Mouse (Mus musculus) midbrain, embryonic 11.5 days (tissue): ENCODE data around the gene Tmem104. TPM values are rescaled to one million over a fixed set of nuclear protein-coding genes. Genes with fewer than 3 reads are reported as not detected.

Experiments used
- ATAC-seq: fragments of 200-750 bp; cut with Nextera tagmentation; 2 replicates; pipeline ENCODE4 v1.8.0; 2017; ENCODE audit warnings: moderate TSS enrichment, moderate library complexity; ENCODE audit not compliant: low FRiP score
- DNase-seq: peaks from one replicate; pipeline ENCODE4 v3.0.0; 2015; ENCODE audit warnings: low spot score; ENCODE audit errors: missing footprints
- H3K27ac ChIP-seq: fragments of 300-500 bp; sonication (generic); 2 replicates; pipeline ENCODE4 v1.5.1; 2014; ENCODE audit warnings: low read depth, low read length
- H3K27me3 ChIP-seq: fragments of 300-500 bp; sonication (generic); 2 replicates; pipeline ENCODE4 v1.6.1; 2014; ENCODE audit warnings: mild to moderate bottlenecking, low read length, moderate library complexity, mixed read lengths; ENCODE audit not compliant: control insufficient read depth, insufficient read depth
- H3K36me3 ChIP-seq: fragments of 300-500 bp; sonication (generic); 2 replicates; pipeline ENCODE4 v1.6.1; 2014; ENCODE audit warnings: mild to moderate bottlenecking, low read length, moderate library complexity, mixed read lengths; ENCODE audit not compliant: control insufficient read depth, insufficient read depth
- H3K4me1 ChIP-seq: fragments of 300-500 bp; sonication (generic); 2 replicates; pipeline ENCODE4 v1.6.1; 2014; ENCODE audit warnings: low read length; ENCODE audit not compliant: control insufficient read depth, insufficient read depth
- H3K4me2 ChIP-seq: fragments of 300-500 bp; sonication (generic); 2 replicates; pipeline ENCODE4 v1.6.1; 2014; ENCODE audit warnings: mild to moderate bottlenecking, moderate library complexity
- H3K4me3 ChIP-seq: fragments of 300-500 bp; sonication (generic); 2 replicates; pipeline ENCODE4 v1.5.1; 2014; ENCODE audit warnings: low read depth, low read length
- H3K9ac ChIP-seq: fragments of 300-500 bp; sonication (generic); 2 replicates; pipeline ENCODE4 v1.6.1; 2014; ENCODE audit warnings: low read length
- H3K9me3 ChIP-seq: fragments of 300-500 bp; sonication (generic); 2 replicates; pipeline ENCODE4 v1.6.1; 2016; ENCODE audit warnings: low read length; ENCODE audit not compliant: control insufficient read depth
- WGBS: fragments of 180-500 bp; shearing (Covaris S2); extraction: QIAGEN DNeasy Blood & Tissue Kit; methylation state at CpG from one replicate; pipeline ENCODE4 v1.1.7; 2014; 5-methylcytosine and 5-hydroxymethylcytosine counted together
- polyA plus RNA-seq: library from polyadenylated mRNA; unstranded; fragments of >200 nt; fragmentation: Nextera tagmentation; extraction: Ambion mirVana; gene quantifications from 2 replicates; pipeline ENCODE4 v1.2.1, GENCODE M21; 2014

Gene Tmem104
- polyA plus RNA-seq, 1 experiment from 2014 or later = 9.2 TPM

- WGBS = 86% methylated on average over 7 of the region's 7 CpGs
- Histone ChIP-seq H3K27me3 (no peaks in the 10 kb centered on the region), H3K4me1 (peaks cover 20% of the 10 kb centered on the region), H3K27ac (no peak overlapping the region), H3K36me3 (no peaks in the 10 kb centered on the region), H3K9me3 (no peaks in the 10 kb centered on the region), H3K9ac (no peak overlapping the region), H3K4me2 (no peak overlapping the region), H3K4me3 (no peak overlapping the region)
- no peak for ATAC-seq
- DNase-seq = no peak
Measured at GRCm38 (mm10) chr11:115274178-115274577, 86.9 kb downstream of the Tmem104 start.

GRCm38 (mm10) chr11:115274771-115275170 is 87.5 kb downstream of the Tmem104 start:
- H3K4me2 ChIP-seq = no peak overlapping the region
- H3K36me3 ChIP-seq = no peaks in the 10 kb centered on the region
- 90% methylated on average over 6 of the region's 6 CpGs for WGBS
- ATAC-seq (no peak), DNase-seq (no peak)
- H3K27me3 ChIP-seq = no peaks in the 10 kb centered on the region
- H3K27ac ChIP-seq = no peak overlapping the region
- no peaks in the 10 kb centered on the region for H3K9me3 ChIP-seq
- H3K9ac ChIP-seq = no peak overlapping the region
- peaks cover 20% of the 10 kb centered on the region for H3K4me1 ChIP-seq
- H3K4me3 ChIP-seq = no peak overlapping the region

- Histone ChIP-seq H3K4me3 (no peak overlapping the region), H3K4me1 (peaks cover 17% of the 10 kb centered on the region), H3K27me3 (no peaks in the 10 kb centered on the region), H3K9ac (no peak overlapping the region), H3K36me3 (no peaks in the 10 kb centered on the region), H3K4me2 (no peak overlapping the region), H3K27ac (no peak overlapping the region), H3K9me3 (no peaks in the 10 kb centered on the region)
- ATAC-seq (no peak), DNase-seq (no peak)
- WGBS = 89% methylated on average over 6 of the region's 6 CpGs
Measured at GRCm38 (mm10) chr11:115275509-115275908, 88.2 kb downstream of the Tmem104 start.

- H3K27ac ChIP-seq = no peak overlapping the region
- WGBS = 69% methylated on average over 3 of the region's 3 CpGs
Measured at GRCm38 (mm10) chr11:115275954-115276353, 88.7 kb downstream of the Tmem104 start.

GRCm38 (mm10) chr11:115276780-115277603 is 89.7 kb downstream of the Tmem104 start, which contains the start of gene Fdxr:
Gene Fdxr, minus strand, starts transcription at chr11:115277050.
- DNase-seq (peak; percentile 100), ATAC-seq (peak; percentile 95)
- H3K27me3 ChIP-seq = no peaks in the 10 kb centered on the region
- peaks cover 17% of the 10 kb centered on the region for H3K4me1 ChIP-seq
- peak within 1 kb of the TSS; percentile 45 for H3K4me3 ChIP-seq
- H3K9ac ChIP-seq = peak within 1 kb of the TSS; percentile 77
- H3K9me3 ChIP-seq = no peaks in the 10 kb centered on the region
- H3K27ac ChIP-seq = peak within 1 kb of the TSS; percentile 38
- no peaks in the 10 kb centered on the region for H3K36me3 ChIP-seq
- peak within 1 kb of the TSS; percentile 69 for H3K4me2 ChIP-seq
- under 1% methylated on average over 42 of the region's 42 CpGs for WGBS

More at GRCm38 (mm10) chr11:115275954-115276353, 88.7 kb downstream of the Tmem104 start:
- H3K4me1 ChIP-seq = peaks cover 17% of the 10 kb centered on the region
- ATAC-seq = no peak
- H3K9me3 ChIP-seq = no peaks in the 10 kb centered on the region
- no peaks in the 10 kb centered on the region for H3K36me3 ChIP-seq
- no peaks in the 10 kb centered on the region for H3K27me3 ChIP-seq
- H3K9ac ChIP-seq = peak overlapping the region; percentile 77
- no peak for DNase-seq
- peak overlapping the region; percentile 67 for H3K4me2 ChIP-seq
- peak overlapping the region; percentile 45 for H3K4me3 ChIP-seq

- Histone ChIP-seq H3K36me3 (no peaks in the 10 kb centered on the region), H3K27me3 (no peaks in the 10 kb centered on the region), H3K4me1 (peaks cover 17% of the 10 kb centered on the region), H3K27ac (peak overlapping the region; percentile 30; the same call in 1 of the 2 replicates), H3K9me3 (no peaks in the 10 kb centered on the region), H3K4me2 (peak overlapping the region; percentile 69), H3K9ac (peak overlapping the region; percentile 58), H3K4me3 (peak overlapping the region; percentile 45)
- DNase-seq (no peak), ATAC-seq (no peak)
- 19% methylated on average over 7 of the region's 7 CpGs for WGBS
Measured at GRCm38 (mm10) chr11:115277604-115277975, 90.3 kb downstream of the Tmem104 start.

- WGBS = 73% methylated on average over 6 of the region's 6 CpGs
- H3K4me2 ChIP-seq = peak overlapping the region; percentile 69
Measured at GRCm38 (mm10) chr11:115278176-115278575, 90.9 kb downstream of the Tmem104 start.

GRCm38 (mm10) chr11:115279726-115280125 is 92.4 kb downstream of the Tmem104 start:
- H3K36me3 ChIP-seq = no peaks in the 10 kb centered on the region
- no peak overlapping the region for H3K27ac ChIP-seq
- WGBS = 57% methylated on average over 1 of the region's 1 CpGs
- H3K4me1 ChIP-seq = peaks cover 17% of the 10 kb centered on the region
- no peak overlapping the region for H3K4me3 ChIP-seq
- H3K27me3 ChIP-seq = no peaks in the 10 kb centered on the region
- ATAC-seq (no peak), DNase-seq (no peak)
- H3K9me3 ChIP-seq = no peaks in the 10 kb centered on the region
- H3K9ac ChIP-seq = no peak overlapping the region
- no peak overlapping the region for H3K4me2 ChIP-seq

More at GRCm38 (mm10) chr11:115278176-115278575, 90.9 kb downstream of the Tmem104 start:
- H3K4me3 ChIP-seq = 0 out of 2 replicates have a peak overlapping the region, but pooled peaks have one; percentile 45
- no peak for ATAC-seq
- no peaks in the 10 kb centered on the region for H3K9me3 ChIP-seq
- no peak for DNase-seq
- no peaks in the 10 kb centered on the region for H3K27me3 ChIP-seq
- no peaks in the 10 kb centered on the region for H3K36me3 ChIP-seq
- peaks cover 17% of the 10 kb centered on the region for H3K4me1 ChIP-seq
- no peak overlapping the region for H3K27ac ChIP-seq
- H3K9ac ChIP-seq = no peak overlapping the region

- no peaks in the 10 kb centered on the region for H3K36me3 ChIP-seq
- no peaks in the 10 kb centered on the region for H3K27me3 ChIP-seq
- no peak for ATAC-seq
- H3K9me3 ChIP-seq = no peaks in the 10 kb centered on the region
- H3K4me2 ChIP-seq = no peak overlapping the region
- H3K4me1 ChIP-seq = peaks cover 6% of the 10 kb centered on the region
- H3K4me3 ChIP-seq = no peak overlapping the region
- H3K27ac ChIP-seq = no peak overlapping the region
- H3K9ac ChIP-seq = no peak overlapping the region
- WGBS = 77% methylated on average over 8 of the region's 8 CpGs
- DNase-seq = no peak
Measured at GRCm38 (mm10) chr11:115282295-115282694, 95.0 kb downstream of the Tmem104 start.
